Mouse (Mus musculus) common myeloid progenitor, adult 5-6 weeks (primary cell): ENCODE data around the gene Heg1. TPM values are rescaled to one million over a fixed set of nuclear protein-coding genes. Genes with fewer than 3 reads are reported as not detected.

ENCODE experiments used
- ATAC-seq: replicated peaks from 2 replicates; pipeline ENCODE4 v1.8.0; 2016; ENCODE audit warnings: low read depth, mild to moderate bottlenecking, moderate TSS enrichment, inconsistent platforms; ENCODE audit not compliant: poor library complexity, severe bottlenecking
- total RNA-seq: library from RNA; stranded (forward); fragments of 200-1000, 187-1606 nt; gene quantifications from 2 replicates; pipeline ENCODE4 v1.2.3, GENCODE M21; 2017

Heg1 gene
- total RNA-seq, 1 experiment from 2014 or later = 59.1 TPM

DNA sequence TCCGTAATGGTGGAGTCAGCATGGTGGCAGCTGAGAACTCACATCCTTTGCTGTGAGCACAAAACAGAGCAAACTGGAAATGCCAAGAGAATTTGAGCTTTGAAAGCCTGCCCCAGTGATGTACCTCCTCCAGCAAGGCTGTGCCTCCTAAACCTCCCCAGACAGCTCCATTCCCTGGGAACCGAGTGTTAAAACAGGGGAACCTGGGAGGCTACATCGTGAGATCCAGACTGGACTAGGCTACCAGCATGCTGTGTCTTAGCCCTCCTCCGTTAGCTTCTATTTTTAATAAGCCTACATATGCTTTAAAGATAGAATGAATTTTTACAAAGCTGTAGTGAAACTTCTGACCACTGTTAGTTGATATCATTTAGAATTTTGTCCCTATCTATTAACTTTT is 17.7 kb downstream of the Heg1 start:
- no peak for ATAC-seq

DNA sequence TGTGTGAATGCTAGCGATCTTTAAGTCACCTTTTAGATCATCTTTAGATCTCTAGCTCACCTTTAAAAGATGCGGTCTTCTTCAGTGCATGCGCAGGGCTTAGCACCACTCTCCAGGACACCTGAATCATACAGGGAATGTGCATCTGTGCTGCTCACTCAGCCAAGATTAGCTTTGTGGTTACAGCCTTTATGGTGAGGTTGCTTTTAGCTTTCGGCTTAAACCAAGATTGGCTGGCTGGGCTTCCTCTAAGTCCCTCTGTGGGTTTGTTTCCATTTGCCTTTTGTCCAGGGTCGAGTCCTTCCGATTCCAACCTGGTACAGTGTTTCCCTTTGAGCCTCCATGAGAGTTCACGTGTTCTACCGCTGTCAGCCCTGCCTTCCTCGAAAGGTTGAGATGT is 20.1 kb downstream of the Heg1 start:
- ATAC-seq = no peak

DNA sequence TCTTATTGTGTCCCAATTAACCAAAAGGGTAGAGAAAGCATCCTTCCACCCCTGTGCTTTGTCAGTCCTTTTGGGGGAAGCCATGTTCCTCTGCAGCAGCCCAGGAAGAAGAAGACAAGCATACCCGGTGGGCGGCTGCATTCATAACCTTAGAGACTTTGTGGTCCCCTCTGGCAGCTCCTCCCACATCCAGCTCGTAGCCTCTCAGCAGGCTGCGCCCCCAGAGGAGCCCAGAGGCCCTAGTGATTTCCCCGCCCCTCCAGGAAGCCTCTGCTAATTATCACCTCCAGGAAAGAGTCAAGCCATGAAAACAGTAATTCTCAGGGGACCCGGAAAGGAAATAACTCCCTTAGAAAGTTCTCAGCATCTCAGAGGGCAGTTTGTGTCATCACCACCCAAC is 21.1 kb downstream of the Heg1 start:
- no peak for ATAC-seq

GRCm38 (mm10) chr16:33706111-33706890 is 22.1 kb downstream of the Heg1 start:
- no peak for ATAC-seq

DNA sequence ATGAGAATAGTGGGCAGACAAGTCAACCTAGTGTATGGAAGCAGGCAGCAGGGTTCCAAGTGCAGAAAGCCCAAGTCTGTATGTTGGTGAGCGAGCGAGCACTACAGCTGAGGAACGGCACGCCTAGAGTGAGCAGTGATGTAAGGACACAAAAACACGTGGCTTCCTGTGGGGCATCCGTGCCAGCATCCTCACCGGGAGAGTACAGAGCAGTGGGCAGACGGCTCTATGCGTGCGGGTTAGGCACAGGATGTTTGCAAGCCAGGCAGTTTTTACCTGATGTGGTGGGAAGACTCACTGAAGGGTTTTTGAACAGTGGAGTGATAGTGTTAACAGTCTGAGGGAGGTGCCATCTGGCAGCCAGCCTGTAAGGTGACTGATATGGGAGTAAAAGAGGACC is 23.9 kb downstream of the Heg1 start:
- ATAC-seq = no peak

GRCm38 (mm10) chr16:33708585-33709397 is 24.6 kb downstream of the Heg1 start:
- no peak for ATAC-seq

DNA sequence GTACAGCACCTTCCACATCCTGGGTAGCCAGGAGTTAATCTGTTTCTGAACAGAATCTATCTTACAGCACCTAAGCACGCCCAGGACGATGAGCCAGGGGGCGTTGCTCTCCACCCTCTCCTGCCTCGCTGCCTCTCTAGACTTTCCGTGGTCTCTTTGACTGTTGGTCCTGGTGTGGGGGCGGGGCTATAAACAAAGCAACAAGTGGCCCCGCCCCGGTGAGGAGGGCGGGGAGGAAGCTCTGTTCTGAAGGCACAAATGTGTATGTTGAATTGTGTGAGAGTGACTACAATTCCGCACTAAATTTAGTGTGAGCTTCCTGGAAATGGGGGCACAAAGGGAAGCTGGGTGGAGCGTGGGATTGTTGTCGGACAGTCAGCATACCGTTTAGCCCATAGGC is 30.1 kb downstream of the Heg1 start:
- peak; percentile 99 for ATAC-seq

DNA sequence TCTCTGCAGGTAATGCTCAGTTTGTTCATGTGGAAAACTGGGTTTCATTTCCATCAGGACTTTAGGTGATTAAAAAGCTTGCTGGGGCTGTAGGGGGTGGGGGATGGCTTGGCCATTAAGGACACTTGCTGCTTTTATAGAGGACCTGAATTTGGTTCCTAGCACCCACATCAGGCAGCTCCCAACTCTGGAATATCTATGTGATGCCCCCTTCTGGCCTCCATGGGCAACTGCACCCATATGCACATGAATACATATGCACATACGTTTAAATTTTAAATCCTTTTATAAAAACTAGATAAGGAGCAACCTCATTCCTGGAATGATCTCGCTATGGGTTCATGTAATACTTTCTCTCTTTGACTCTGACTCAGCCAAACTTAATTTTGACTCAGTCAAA is 39.1 kb downstream of the Heg1 start:
- ATAC-seq = no peak

GRCm38 (mm10) chr16:33723983-33724382 is 39.8 kb downstream of the Heg1 start:
- no peak for ATAC-seq

- ATAC-seq = no peak
Measured at GRCm38 (mm10) chr16:33726261-33726660, 42.1 kb downstream of the Heg1 start.

- ATAC-seq = no peak
Measured at GRCm38 (mm10) chr16:33726892-33727291, 42.7 kb downstream of the Heg1 start.

DNA sequence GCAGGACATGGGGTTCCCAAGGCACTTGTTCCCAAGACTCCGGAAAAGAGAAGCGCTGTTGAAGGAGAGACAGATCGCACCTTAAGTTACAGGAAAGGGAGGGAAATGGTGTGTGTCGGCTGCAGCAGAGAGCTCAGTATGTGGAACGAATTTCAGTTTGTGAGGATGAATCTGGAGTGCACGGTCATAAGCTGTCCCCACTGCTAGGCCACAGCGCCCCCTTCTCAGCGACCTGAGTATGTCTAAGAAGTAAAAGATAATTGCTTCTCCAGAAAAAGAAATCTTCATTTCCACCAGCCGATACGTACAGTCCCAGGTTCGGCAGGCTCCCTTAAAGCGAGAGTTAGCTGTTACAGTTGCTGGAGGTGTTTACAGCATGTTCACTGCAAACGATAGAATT is 44.3 kb downstream of the Heg1 start:
- no peak for ATAC-seq

DNA sequence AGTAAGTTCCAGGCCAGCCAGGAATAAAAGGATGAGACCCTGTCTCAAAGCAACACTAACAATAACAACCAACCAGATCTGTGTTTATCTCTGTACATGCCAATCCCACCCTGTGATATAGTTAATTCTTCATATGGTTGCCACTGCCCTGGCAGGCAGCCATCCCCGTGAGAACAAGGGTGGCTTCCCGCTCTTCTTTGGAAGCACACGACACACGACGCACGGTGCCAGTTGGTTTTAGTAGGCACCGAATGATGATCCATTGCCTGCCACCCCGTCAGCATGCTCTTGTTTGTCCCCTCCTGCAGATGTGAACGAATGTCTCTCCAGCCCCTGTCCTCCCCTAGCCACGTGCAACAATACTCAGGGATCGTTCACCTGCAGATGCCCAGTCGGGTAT is 47.1 kb downstream of the Heg1 start:
- ATAC-seq = no peak

- peak; percentile 84 for ATAC-seq
Measured at GRCm38 (mm10) chr16:33732237-33732749, 48.1 kb downstream of the Heg1 start.

DNA sequence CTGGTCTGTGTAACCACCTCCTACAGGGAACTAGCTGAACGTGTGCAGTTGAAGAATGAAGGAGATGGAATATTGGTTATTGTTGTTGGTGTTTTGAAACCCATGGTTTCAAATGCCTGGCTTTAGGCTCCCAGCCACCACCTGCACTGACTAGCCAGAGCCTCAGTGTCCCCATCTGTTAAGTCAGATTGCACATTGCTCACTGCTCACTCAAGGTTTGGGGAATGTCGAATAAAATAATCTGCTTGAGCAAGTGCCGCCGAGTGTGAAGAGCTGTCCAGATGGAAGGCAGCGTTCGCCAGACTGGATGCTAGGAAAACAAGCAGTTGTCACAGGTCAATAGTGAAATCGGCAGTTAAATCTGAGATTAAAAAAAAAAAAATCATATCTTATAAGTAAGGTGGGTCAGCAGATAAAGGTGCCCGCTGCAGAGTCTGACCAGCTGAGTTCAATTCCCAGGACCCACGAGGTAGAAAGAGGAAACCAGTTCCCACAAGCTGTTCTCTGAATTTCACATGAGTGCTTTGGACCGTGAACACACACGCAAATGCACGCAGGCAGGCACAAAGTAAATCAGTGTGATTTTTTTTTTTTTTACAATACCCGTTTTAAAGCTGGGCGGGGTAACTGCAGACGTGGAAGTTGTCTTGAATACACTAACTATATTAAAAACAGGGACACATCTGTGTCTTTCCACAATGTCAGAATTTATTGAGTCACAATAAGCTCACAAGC is 48.8 kb downstream of the Heg1 start:
- 0 out of 2 replicates have a peak, but pooled peaks have one; percentile 3 for ATAC-seq

GRCm38 (mm10) chr16:33733864-33734263 is 49.7 kb downstream of the Heg1 start:
- no peak for ATAC-seq

DNA sequence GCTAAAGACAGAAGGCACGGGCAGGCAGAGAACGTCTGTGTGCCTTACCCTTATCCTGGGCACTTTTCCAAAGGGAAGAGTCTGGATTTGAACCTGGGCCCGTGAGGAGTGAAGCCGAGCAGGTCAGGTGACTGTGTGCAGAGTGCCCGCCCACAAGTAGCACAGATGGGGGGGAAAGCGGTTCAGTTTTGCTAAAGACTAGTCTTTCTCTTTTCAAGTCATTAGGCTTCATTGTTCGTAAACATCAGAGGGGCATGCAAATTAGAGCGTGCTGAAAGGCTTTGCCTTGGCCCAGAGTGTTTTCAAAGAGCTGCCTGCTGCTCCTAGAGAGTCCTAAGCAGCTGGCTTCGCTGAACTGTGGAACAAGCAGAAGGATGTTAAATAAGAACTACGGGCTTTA is 50.4 kb downstream of the Heg1 start:
- no peak for ATAC-seq

- ATAC-seq = no peak
Measured at GRCm38 (mm10) chr16:33735238-33735637, 51.1 kb downstream of the Heg1 start.

GRCm38 (mm10) chr16:33735791-33736190 is 51.6 kb downstream of the Heg1 start:
- no peak for ATAC-seq

GRCm38 (mm10) chr16:33736746-33737145 is 52.6 kb downstream of the Heg1 start:
- no peak for ATAC-seq
